Mouse (Mus musculus): ENCODE results near the gene Cracr2a. TPM values are rescaled to one million over a fixed set of nuclear protein-coding genes. Genes with fewer than 3 reads are reported as not detected.

The Cracr2a gene
- polyA plus RNA-seq, 1 experiment from 2014 or later = 0.81 TPM

DNA sequence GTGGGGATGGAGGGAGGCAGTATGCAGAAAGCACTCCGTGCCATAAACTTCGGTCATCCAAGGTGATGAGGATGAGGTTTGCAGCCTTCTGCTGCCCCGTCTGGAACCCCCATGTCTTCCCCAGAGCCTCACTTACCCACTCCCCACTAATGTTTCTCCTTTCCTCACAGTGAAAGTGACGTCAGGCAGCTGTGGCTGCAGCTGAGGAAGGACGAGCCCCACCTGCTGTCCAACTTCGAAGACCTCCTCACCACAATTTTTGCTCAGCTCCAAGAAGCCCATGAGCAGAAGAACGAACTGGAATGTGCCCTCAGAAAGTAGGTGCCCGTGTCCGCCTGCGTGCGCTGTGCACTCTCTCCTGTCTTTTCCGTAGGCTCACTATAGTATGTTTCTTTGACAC, 50.1 kb downstream of the Cracr2a start:
- no peaks in the 10 kb centered on the region for H3K27me3 ChIP-seq (replicated peaks)
- no peak overlapping the region for H3K4me2 ChIP-seq (replicated peaks)
- no peaks in the 10 kb centered on the region for H3K9me3 ChIP-seq
- H3K36me3 ChIP-seq = no peaks in the 10 kb centered on the region
- no peak overlapping the region for H3K4me3 ChIP-seq
- no peak overlapping the region for H3K9ac ChIP-seq
- WGBS = 85% methylated on average over 12 of the region's 12 CpGs
- H3K27ac ChIP-seq = no peak overlapping the region
- no peak for ATAC-seq (ENCODE audit: low FRiP score, low read depth)
- peaks cover 10% of the 10 kb centered on the region for H3K4me1 ChIP-seq

DNA sequence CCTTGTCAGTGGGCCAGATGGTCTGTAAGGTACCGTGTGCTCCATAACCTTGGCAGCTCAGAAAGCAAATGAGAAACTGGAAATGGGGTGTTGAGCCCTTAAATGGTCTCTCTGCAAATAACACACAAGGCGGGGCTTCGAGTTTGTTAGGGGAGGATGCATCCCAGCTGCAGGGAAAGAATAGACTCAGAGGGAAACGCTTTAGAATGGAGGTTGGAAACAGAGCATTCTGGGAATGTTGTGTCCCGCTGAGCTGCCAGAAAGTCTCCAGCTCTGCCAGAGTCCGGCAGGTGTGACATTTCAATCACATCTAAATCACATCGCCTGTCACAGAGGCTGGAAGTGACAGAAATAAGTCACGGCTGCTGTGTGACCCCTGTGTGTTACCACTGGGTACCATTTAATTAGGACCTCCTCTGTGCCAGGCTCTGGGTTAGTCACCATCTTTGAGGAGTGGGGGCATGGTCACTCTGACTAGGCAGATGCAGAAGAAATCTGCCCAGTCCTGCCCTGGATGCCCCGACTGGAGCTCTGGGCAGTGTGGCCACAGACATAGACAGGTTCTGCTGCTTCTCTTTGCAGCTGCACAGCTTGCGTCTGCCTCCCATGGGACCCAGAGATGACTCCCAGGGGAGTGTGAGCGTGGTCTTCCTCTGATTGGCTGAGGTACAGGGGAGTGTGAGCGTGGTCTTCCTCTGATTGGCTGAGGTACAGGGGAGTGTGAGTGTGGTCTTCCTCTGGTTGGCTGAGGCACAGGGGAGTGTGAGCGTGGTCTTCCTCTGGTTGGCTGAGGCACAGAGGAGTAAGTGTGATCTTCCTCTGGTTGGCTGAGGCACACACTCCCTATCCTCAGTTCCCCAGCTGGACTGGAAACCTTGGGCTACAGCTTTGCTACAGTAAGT, 53.2 kb downstream of the Cracr2a start:
- Histone ChIP-seq H3K9me3 (no peaks in the 10 kb centered on the region), H3K36me3 (no peaks in the 10 kb centered on the region), H3K27ac (no peak overlapping the region), H3K4me1 (peaks cover 12% of the 10 kb centered on the region), H3K4me2 (replicated peaks) (0 out of 2 replicates have a peak overlapping the region, but pooled peaks have one; percentile 10), H3K27me3 (replicated peaks) (no peaks in the 10 kb centered on the region), H3K9ac (no peak overlapping the region), H3K4me3 (no peak overlapping the region)
- ATAC-seq (ENCODE audit: low FRiP score, low read depth) = peak; percentile 76
- WGBS = 43% methylated on average over 13 of the region's 13 CpGs

DNA sequence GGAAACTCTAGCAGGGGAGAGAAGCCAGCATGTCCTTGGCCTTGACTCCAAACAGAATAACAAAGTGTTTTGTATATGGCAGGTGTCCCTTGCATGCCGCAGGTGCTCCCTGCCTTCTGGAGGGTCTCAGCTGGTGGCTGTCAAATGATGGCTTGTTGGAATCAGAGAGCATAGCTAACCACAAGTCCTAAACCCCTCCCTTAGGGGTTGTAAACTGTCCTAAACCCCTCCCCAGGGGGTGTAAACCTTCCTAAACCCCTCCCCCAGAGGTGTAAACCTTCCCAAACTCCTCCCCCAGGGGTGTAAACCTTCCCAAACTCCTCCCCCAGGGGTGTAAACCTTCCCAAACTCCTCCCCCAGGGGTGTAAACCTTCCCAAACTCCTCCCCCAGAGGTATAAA, 55.5 kb downstream of the Cracr2a start:
- H3K4me3 ChIP-seq = no peak overlapping the region
- WGBS = 83% methylated on average over 1 of the region's 1 CpGs
- no peak for ATAC-seq (ENCODE audit: low FRiP score, low read depth)

DNA sequence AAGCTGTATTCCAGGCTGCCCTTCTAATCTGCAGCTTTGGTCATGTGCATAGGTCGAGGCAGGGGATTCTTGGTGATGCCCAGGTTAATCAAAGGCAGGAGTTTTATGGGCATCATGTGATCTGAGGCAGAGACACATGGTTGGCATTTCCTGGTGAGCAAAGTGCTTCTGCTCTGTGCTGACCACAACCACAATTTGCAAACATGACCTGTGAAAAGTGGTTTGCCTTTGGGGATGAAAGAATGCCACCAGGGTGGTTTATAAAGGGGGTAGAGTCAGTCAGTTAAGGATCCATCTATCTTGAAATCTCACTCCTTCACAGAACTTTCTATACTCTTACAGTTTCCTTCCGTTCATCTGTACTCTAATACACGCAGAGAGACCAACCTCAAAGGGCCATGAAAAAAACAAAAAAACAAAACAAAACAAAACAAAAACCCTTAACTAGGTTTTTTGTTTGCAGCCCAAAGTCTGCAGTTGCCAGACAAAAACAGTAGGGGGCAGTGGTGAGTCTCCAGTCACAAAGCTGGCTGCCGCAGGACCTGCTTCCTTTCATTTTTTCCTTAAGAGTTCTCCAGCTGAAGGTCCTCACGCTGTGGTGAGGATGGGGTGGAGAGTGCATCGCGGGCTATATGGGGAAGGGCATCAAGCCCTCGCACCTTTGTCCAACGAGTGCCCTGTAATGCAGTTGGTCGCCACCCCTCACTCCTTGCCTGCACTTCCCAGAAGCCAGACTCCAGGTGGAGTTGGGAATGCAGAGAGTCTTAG, 56.3 kb downstream of the Cracr2a start:
- H3K36me3 ChIP-seq = no peaks in the 10 kb centered on the region
- no peak for ATAC-seq (ENCODE audit: low FRiP score, low read depth)
- no peak overlapping the region for H3K9ac ChIP-seq
- H3K4me3 ChIP-seq = no peak overlapping the region
- WGBS = 31% methylated on average over 10 of the region's 10 CpGs
- H3K27me3 ChIP-seq (replicated peaks) = no peaks in the 10 kb centered on the region
- no peaks in the 10 kb centered on the region for H3K9me3 ChIP-seq
- H3K4me1 ChIP-seq = peaks cover 15% of the 10 kb centered on the region
- no peak overlapping the region for H3K27ac ChIP-seq
- H3K4me2 ChIP-seq (replicated peaks) = peak overlapping the region; percentile 16; the same call in 1 of the 2 replicates

More for the DNA sequence above, 55.5 kb downstream of the Cracr2a start:
- Histone ChIP-seq H3K27ac (no peak overlapping the region), H3K36me3 (no peaks in the 10 kb centered on the region), H3K9ac (no peak overlapping the region), H3K4me2 (replicated peaks) (no peak overlapping the region), H3K4me1 (peaks cover 15% of the 10 kb centered on the region), H3K27me3 (replicated peaks) (no peaks in the 10 kb centered on the region), H3K9me3 (no peaks in the 10 kb centered on the region)

DNA sequence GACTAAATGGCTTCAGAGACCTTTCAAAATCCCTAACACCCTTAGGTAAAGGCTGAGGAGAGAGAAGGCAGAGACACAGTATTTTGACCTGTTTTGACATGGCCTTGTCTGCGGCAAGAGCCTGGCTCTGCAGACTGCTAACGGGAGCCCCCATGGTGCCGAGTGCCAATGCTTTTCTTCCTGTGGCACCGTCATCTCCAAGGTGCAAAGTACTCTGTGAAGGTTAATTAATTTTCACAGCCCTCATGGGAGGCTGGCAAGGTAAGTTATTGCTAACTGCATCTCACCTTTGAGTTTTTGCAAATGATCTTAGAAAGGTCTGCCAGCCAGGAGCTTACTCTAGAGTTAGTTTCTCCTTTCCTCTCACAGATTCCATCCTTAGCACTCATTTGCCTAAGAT, 57.5 kb downstream of the Cracr2a start:
- no peak for ATAC-seq (ENCODE audit: low FRiP score, low read depth)
- no peak overlapping the region for H3K4me2 ChIP-seq (replicated peaks)
- 75% methylated on average over 4 of the region's 4 CpGs for WGBS
- H3K9me3 ChIP-seq = no peaks in the 10 kb centered on the region
- H3K27me3 ChIP-seq (replicated peaks) = no peaks in the 10 kb centered on the region
- peaks cover 11% of the 10 kb centered on the region for H3K4me1 ChIP-seq
- H3K27ac ChIP-seq = no peak overlapping the region
- no peak overlapping the region for H3K9ac ChIP-seq
- H3K36me3 ChIP-seq = no peaks in the 10 kb centered on the region
- H3K4me3 ChIP-seq = no peak overlapping the region

DNA sequence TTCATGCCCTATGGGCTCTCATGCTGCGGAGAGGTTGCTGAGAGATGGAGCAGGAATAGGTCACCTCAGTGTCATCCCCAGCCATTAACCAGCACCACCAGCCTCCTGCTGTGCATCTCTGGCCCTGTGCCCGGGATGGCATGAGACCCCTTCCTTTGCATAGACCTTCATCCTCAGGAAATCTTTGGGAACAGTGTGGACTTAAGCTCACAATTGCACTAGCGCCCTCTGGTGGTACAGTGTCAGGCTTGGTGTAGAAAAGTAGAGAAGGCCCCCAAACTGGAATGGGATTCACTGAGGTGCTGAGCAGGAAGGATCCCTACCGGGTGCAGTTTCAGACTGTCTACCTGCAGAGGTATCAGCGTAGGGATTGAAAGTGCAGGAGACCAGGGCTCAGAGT, 64.0 kb downstream of the Cracr2a start:
- Histone ChIP-seq H3K4me2 (replicated peaks) (no peak overlapping the region), H3K36me3 (no peaks in the 10 kb centered on the region), H3K9ac (no peak overlapping the region), H3K27me3 (replicated peaks) (no peaks in the 10 kb centered on the region), H3K4me3 (no peak overlapping the region), H3K4me1 (peaks cover 13% of the 10 kb centered on the region; the same call in 1 of the 2 replicates), H3K9me3 (no peaks in the 10 kb centered on the region), H3K27ac (no peak overlapping the region)
- 34% methylated on average over 5 of the region's 5 CpGs for WGBS
- ATAC-seq (ENCODE audit: low FRiP score, low read depth) = no peak; the same call in 1 of the 2 replicates

DNA sequence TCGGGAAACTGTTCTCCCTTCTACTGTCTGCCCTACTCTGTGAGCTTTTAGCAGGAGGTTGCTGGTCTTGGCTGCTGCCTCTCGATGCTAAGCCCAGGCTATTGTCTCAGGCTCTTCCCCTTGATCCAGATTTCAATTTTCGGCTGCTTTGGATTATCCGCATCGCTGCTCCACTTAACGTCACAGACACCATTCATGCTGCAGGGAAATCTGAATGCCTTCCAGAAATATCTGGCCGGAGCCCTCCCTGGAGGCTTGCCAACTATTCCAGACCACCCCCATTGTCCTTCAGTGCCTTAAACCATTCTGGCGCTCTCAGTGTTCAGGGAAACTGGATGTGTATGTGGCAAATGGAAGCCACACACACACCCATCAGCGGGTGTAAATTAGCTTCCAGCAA, 66.3 kb downstream of the Cracr2a start:
- Histone ChIP-seq H3K4me1 (peaks cover 12% of the 10 kb centered on the region; the same call in 1 of the 2 replicates), H3K27me3 (replicated peaks) (no peaks in the 10 kb centered on the region), H3K27ac (no peak overlapping the region), H3K4me3 (no peak overlapping the region), H3K9ac (no peak overlapping the region), H3K4me2 (replicated peaks) (no peak overlapping the region), H3K36me3 (no peaks in the 10 kb centered on the region), H3K9me3 (no peaks in the 10 kb centered on the region)
- ATAC-seq (ENCODE audit: low FRiP score, low read depth) = peak; percentile 62; the same call in 1 of the 2 replicates
- WGBS = 35% methylated on average over 9 of the region's 9 CpGs

DNA sequence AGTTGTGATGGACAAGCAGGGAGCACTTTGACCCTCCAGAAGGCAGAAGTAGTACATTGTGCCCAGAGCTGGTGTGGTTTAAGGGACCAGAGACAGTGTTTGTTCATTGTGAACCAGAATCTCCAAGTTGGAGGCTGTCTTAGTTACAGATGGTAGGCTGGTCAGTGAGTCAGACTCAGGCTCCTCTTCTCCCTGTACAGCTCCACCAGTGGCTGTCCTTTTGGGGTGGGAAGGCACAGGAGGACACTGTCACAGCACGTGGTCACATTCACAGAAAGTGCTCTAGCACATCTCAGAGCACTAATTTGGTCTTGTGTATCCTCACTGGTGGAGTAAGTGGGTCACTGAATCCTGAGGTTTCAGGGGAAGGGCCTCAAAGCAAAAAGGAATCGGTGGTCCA, 68.1 kb downstream of the Cracr2a start:
- H3K9ac ChIP-seq = no peak overlapping the region
- no peaks in the 10 kb centered on the region for H3K36me3 ChIP-seq
- H3K27me3 ChIP-seq (replicated peaks) = no peaks in the 10 kb centered on the region
- peaks cover 12% of the 10 kb centered on the region; the same call in 1 of the 2 replicates for H3K4me1 ChIP-seq
- no peak overlapping the region for H3K4me2 ChIP-seq (replicated peaks)
- no peak overlapping the region for H3K27ac ChIP-seq
- WGBS = 82% methylated on average over 2 of the region's 2 CpGs
- no peak overlapping the region for H3K4me3 ChIP-seq
- H3K9me3 ChIP-seq = no peaks in the 10 kb centered on the region
- no peak for ATAC-seq (ENCODE audit: low FRiP score, low read depth)

DNA sequence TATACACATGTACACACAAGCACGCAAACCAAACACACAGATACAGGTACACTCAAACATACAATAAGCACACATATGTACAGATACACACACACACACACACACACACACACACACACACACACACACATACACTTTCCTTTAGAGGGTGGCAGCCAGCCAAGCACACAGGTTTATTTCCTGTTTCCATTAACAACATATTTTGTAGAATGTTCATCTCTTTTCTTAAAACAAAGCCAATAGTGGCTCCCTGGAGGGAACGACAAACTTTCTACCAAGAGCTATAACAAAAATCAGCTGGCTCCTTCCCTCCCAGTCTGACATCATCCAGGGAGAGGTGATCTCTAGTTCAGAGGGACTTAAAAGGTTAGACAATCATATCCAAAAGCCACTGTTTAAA, 73.7 kb downstream of the Cracr2a start:
- no peak for ATAC-seq (ENCODE audit: low FRiP score, low read depth)
- 85% methylated on average over 2 of the region's 2 CpGs for WGBS

DNA sequence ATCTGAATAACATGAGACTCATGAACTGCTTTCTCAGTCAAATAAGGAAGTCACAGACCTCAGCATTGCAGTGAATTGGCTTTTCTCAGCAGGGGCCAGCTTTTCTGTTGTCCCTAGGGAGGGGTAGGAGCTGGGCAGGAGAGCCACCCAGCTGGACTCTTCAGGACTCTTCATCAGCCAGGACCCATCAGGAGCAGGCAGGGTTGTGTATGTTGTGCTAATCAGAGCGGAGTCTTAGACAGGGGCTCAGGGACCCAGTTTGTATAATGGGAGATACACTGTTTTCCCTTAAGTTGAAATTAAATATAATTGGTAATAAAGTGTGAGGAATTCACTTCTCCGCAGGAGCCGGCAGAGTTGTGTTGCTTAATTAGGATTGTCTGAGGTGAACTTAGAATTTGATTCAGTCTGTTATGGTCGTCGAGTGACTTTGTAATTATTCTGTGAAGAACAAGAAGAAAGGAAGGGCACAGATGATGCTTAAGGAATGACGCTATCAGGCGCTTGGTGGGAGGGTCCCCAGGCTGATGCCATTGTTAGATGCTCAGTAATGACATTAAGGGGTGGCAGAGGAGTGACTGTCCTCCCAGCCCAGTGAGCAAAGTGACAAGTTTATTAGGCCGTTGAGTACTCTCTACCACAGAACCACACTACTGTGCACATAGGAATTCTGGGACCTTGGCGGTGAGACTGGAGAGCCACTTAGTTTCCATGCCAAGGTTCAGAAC, 74.5 kb downstream of the Cracr2a start:
- no peaks in the 10 kb centered on the region for H3K36me3 ChIP-seq
- no peak overlapping the region for H3K4me3 ChIP-seq
- no peak for ATAC-seq (ENCODE audit: low FRiP score, low read depth)
- H3K4me1 ChIP-seq = peaks cover 3% of the 10 kb centered on the region; the same call in 1 of the 2 replicates
- H3K4me2 ChIP-seq (replicated peaks) = no peak overlapping the region
- H3K27me3 ChIP-seq (replicated peaks) = no peaks in the 10 kb centered on the region
- H3K27ac ChIP-seq = no peak overlapping the region
- no peaks in the 10 kb centered on the region for H3K9me3 ChIP-seq
- no peak overlapping the region for H3K9ac ChIP-seq
- 40% methylated on average over 9 of the region's 9 CpGs for WGBS

More for the DNA sequence above, 73.7 kb downstream of the Cracr2a start:
- Histone ChIP-seq H3K4me1 (peaks cover 3% of the 10 kb centered on the region; the same call in 1 of the 2 replicates), H3K4me3 (no peak overlapping the region), H3K9ac (no peak overlapping the region), H3K27ac (no peak overlapping the region), H3K9me3 (no peaks in the 10 kb centered on the region), H3K36me3 (no peaks in the 10 kb centered on the region), H3K27me3 (replicated peaks) (no peaks in the 10 kb centered on the region), H3K4me2 (replicated peaks) (no peak overlapping the region)

DNA sequence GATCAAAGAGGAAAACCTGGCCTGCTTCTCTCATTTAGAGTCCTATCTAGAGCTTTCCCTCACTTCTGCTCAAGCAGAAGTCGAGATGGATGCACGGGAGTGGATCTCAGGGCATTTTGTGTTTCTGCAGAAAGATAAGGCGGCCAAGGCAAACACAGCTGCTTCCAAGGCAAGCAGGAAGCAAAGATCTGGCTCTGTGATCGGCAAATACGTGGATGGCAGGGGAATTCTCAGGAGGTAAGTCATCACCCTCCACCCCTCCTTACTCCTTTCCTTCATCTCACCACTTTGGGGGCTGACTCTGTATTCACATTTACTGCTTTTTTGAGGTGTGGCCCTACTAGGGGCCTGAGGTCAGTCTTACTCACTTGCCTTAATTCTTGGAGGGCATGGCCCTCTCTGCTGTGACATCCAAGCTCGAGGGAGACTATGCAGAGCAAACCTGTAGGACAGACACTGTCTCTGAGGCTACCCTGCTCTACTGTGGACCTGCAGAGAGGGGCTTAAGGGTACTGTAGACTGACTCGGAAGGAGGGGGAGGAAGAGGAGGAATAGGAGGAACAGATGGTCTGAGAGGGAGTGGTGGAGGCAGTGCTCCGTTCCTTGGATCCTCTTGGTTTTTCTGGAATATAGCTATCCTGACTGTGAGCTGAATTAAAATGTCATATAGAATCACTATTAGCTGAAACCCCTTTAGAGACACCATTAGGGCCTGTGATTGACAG, 80.1 kb downstream of the Cracr2a start:
- no peaks in the 10 kb centered on the region for H3K4me1 ChIP-seq
- WGBS = 71% methylated on average over 8 of the region's 8 CpGs
- H3K27me3 ChIP-seq (replicated peaks) = no peaks in the 10 kb centered on the region
- no peak overlapping the region for H3K27ac ChIP-seq
- H3K4me2 ChIP-seq (replicated peaks) = no peak overlapping the region
- ATAC-seq (ENCODE audit: low FRiP score, low read depth) = no peak
- H3K9me3 ChIP-seq = no peaks in the 10 kb centered on the region
- H3K36me3 ChIP-seq = no peaks in the 10 kb centered on the region
- no peak overlapping the region for H3K4me3 ChIP-seq
- H3K9ac ChIP-seq = no peak overlapping the region

Measured in neural tube, embryonic 12.5 days (tissue).